Mouse (Mus musculus): ENCODE data around the gene Cox7a2l.

Gene Cox7a2l

GRCm38 (mm10) chr17:83453587-83453986 is 63.5 kb downstream of the Cox7a2l start:
- DNase-seq (ENCODE audit: low spot score in 2 of 2), result no peak

- no peak for DNase-seq (ENCODE audit: low spot score in 2 of 2)
Observed at GRCm38 (mm10) chr17:83452451-83452850, 64.7 kb downstream of the Cox7a2l start.

Data from right cerebral cortex, adult 2 months (tissue).